Mouse (Mus musculus) CH12.LX (cell line): ENCODE measurements around the gene Vamp2.

Experiments used
- CTCF ChIP-seq, 2 experiments: IDR thresholded peaks in 1 of 2; conservative IDR thresholded peaks in 1 of 2; 2 replicates each; pipeline ENCODE4 v1.5.1; 2011 to 2012; ENCODE audit warnings: low read depth in 2 of 2, low read length in 2 of 2, improper control_type of control experiment in 1 of 2, inconsistent platforms in 1 of 2, mild to moderate bottlenecking in 1 of 2, moderate library complexity in 1 of 2
- EP300 ChIP-seq: IDR thresholded peaks from 2 replicates; pipeline ENCODE4 v1.6.1; 2011; ENCODE audit warnings: low read length, improper control_type of control experiment
- MAX ChIP-seq: IDR thresholded peaks from 2 replicates; pipeline ENCODE4 v1.6.1; 2011; ENCODE audit warnings: low read length, improper control_type of control experiment
- NELFE ChIP-seq: IDR thresholded peaks from 2 replicates; pipeline ENCODE4 v1.6.1; 2011; ENCODE audit warnings: low read depth, low read length, improper control_type of control experiment
- NRF1 ChIP-seq: IDR thresholded peaks from 2 replicates; pipeline ENCODE4 v1.6.1; 2014; ENCODE audit warnings: low read depth, mild to moderate bottlenecking, inconsistent platforms, low read length, improper control_type of control experiment, moderate library complexity
- POLR2A ChIP-seq: IDR thresholded peaks from 2 replicates; pipeline ENCODE4 v1.6.1; 2011; ENCODE audit warnings: low read depth, mild to moderate bottlenecking, improper control_type of control experiment, low read length
- POLR2AphosphoS2 ChIP-seq: IDR thresholded peaks from 2 replicates; pipeline ENCODE4 v1.6.1; 2011; ENCODE audit warnings: low read depth, low read length, improper control_type of control experiment
- SIN3A ChIP-seq: IDR thresholded peaks from 2 replicates; pipeline ENCODE4 v1.6.1; 2012; ENCODE audit warnings: low read length, improper control_type of control experiment, inconsistent platforms
- ZC3H11A ChIP-seq: IDR thresholded peaks from 2 replicates; pipeline ENCODE4 v1.6.1; 2012; ENCODE audit warnings: low read depth, mild to moderate bottlenecking, inconsistent platforms, low read length, improper control_type of control experiment
- ZMIZ1 ChIP-seq: IDR thresholded peaks from 2 replicates; pipeline ENCODE4 v1.6.1; 2012; ENCODE audit warnings: low read depth, mild to moderate bottlenecking, inconsistent platforms, low read length, improper control_type of control experiment

GRCm38 (mm10) chr11:69087082-69087481 lies 1.2 kb upstream of the Vamp2 start:
- no peak for TF ChIP-seq EP300
- no peak for TF ChIP-seq CTCF (conservative IDR thresholded peaks at IDR 0.05 in 1 of 2, IDR thresholded peaks at IDR 0.05 in 1 of 2; ENCODE audit: low read depth in 2 of 2, low read length in 2 of 2)
- TF ChIP-seq MAX: no peak
- no peak for TF ChIP-seq POLR2A
- no peak for TF ChIP-seq ZC3H11A
- no peak for TF ChIP-seq NRF1
- no peak for TF ChIP-seq SIN3A
- TF ChIP-seq NELFE: no peak
- no peak for TF ChIP-seq ZMIZ1
- no peak for TF ChIP-seq POLR2AphosphoS2
